Mouse (Mus musculus) spleen, adult 2 months (tissue): ENCODE results near the gene Myo9b.

Source experiments
- CTCF ChIP-seq: fragments of 200-500 bp; IDR thresholded peaks from 2 replicates; pipeline ENCODE4 v1.5.1; 2011; ENCODE audit warnings: mild to moderate bottlenecking, inconsistent platforms; ENCODE audit not compliant: insufficient read depth, insufficient read length, insufficient replicate concordance; ENCODE audit errors: extremely low read depth
- POLR2A ChIP-seq: fragments of 200-500 bp; IDR thresholded peaks from 2 replicates; pipeline ENCODE4 v1.6.1; 2011; ENCODE audit warnings: low read depth, low read length, inconsistent platforms

DNA sequence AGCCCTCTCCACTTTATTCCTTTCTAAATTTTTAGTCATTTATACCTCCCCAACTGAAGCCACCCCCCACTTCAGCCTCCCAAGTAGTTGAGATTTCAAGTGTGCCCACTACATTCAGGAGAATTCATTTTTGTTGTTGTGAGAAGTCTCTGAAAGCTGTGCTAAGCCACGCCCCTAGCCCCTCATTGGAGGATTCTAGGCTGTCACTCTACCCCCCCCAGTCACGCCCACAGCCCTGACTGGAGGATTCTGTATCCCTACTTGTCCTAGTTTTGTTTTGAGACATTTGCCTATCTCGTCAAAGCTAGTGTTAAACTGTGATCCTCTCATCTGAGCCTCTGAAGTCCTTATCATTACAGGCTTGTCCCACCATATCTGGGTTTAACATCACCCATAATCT lies 120.4 kb downstream of the Myo9b start:
- TF ChIP-seq CTCF (no peak), POLR2A (no peak)
